Mouse (Mus musculus) heart, embryonic 14.5 days (tissue): Measurements from ENCODE around the gene Gipc3. TPM values are rescaled to one million over a fixed set of nuclear protein-coding genes. Genes with fewer than 3 reads are reported as not detected.

Experiments
- ATAC-seq: fragments of 200-750 bp; cut with Nextera tagmentation; 2 replicates; pipeline ENCODE4 v1.8.0; 2017; ENCODE audit warnings: low read depth, moderate TSS enrichment; ENCODE audit not compliant: insufficient number of reproducible peaks, insufficient read depth, low FRiP score
- H3K27ac ChIP-seq, 2 experiments: fragments of 200-500 bp in 1 of 2; fragments of 300-500 bp in 1 of 2; sonication (generic) in 1 of 2; replicated peaks in 1 of 2; 2 replicates each; pipeline ENCODE4 v1.5.1; 2012 to 2014; ENCODE audit warnings: low read depth in 2 of 2, low read length in 2 of 2, control low read depth in 1 of 2, mild to moderate bottlenecking in 1 of 2, mixed read lengths in 1 of 2; ENCODE audit not compliant: control insufficient read depth in 1 of 2, insufficient read depth in 1 of 2
- H3K27me3 ChIP-seq: fragments of 300-500 bp; sonication (generic); 2 replicates; pipeline ENCODE4 v1.6.1; 2014; ENCODE audit warnings: mild to moderate bottlenecking, low read length, control low read depth; ENCODE audit not compliant: control insufficient read depth, insufficient read depth
- H3K36me3 ChIP-seq: fragments of 300-500 bp; sonication (generic); 2 replicates; pipeline ENCODE4 v1.6.1; 2014; ENCODE audit warnings: mild to moderate bottlenecking, control low read depth, low read length, mixed read lengths; ENCODE audit not compliant: control insufficient read depth, insufficient read depth
- H3K4me1 ChIP-seq, 2 experiments: fragments of 200-500 bp in 1 of 2; fragments of 300-500 bp in 1 of 2; sonication (generic) in 1 of 2; 2 replicates each; pipeline ENCODE4 v1.6.1; 2012 to 2014; ENCODE audit warnings: low read length in 2 of 2, control low read depth in 1 of 2, mixed read lengths in 1 of 2; ENCODE audit not compliant: control insufficient read depth in 2 of 2, insufficient read depth in 2 of 2
- H3K4me2 ChIP-seq: fragments of 300-500 bp; sonication (generic); 2 replicates; pipeline ENCODE4 v1.6.1; 2014; ENCODE audit warnings: mild to moderate bottlenecking, low read length
- H3K4me3 ChIP-seq, 2 experiments: fragments of 200-500 bp in 1 of 2; fragments of 300-500 bp in 1 of 2; sonication (generic) in 1 of 2; 2 replicates each; pipeline ENCODE4 v1.5.1; 2012 to 2014; ENCODE audit warnings: low read length in 2 of 2, mild to moderate bottlenecking in 2 of 2, control low read depth in 1 of 2, low read depth in 1 of 2, moderate library complexity in 1 of 2; ENCODE audit not compliant: control insufficient read depth in 1 of 2, insufficient read depth in 1 of 2
- H3K9ac ChIP-seq: fragments of 300-500 bp; sonication (generic); 2 replicates; pipeline ENCODE4 v1.6.1; 2014; ENCODE audit warnings: mild to moderate bottlenecking, low read length
- H3K9me3 ChIP-seq: fragments of 300-500 bp; sonication (generic); 2 replicates; pipeline ENCODE4 v1.6.1; 2016; ENCODE audit warnings: low read length, control low read depth; ENCODE audit not compliant: control insufficient read depth
- WGBS: fragments of 180-500 bp; shearing (Covaris S2); extraction: QIAGEN DNeasy Blood & Tissue Kit; methylation state at CpG from one replicate; pipeline ENCODE4 v1.1.7; 2014; 5-methylcytosine and 5-hydroxymethylcytosine counted together
- polyA plus RNA-seq: library from polyadenylated mRNA; unstranded; fragments of >200 nt; fragmentation: Nextera tagmentation; extraction: Ambion mirVana; gene quantifications from 2 replicates; pipeline ENCODE4 v1.2.1, GENCODE M21; 2014

Gipc3 gene
- polyA plus RNA-seq, 1 experiment from 2014 or later: 0.11 TPM

DNA sequence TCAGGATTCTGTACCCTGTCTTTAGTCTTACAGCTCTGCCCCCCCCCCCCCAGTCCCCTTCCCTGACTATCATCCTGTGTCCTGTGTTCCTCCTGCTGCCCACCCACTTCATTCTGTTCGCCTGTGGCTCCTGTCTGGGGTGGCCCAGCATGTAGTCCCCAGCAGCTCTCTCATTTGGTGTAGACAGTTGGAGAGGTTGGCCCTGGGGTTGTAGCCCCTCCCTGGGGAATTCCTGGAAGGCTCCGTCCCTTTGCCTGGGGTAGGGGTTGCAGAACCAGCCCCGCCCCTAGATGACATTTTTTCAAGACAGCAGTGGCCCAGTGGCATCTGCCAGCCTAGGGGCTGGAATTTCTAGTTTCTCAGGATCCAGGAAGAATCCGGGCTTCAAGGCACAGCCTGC, 15.1 kb upstream of the Gipc3 start:
- Histone ChIP-seq H3K27ac (peak overlapping the region in 1 of 2 experiments; percentile 63; a peak in 2 of 4 replicates), H3K27me3 (no peaks in the 10 kb centered on the region), H3K9ac (peak overlapping the region; percentile 92), H3K36me3 (peaks cover 22% of the 10 kb centered on the region), H3K4me1 (peaks cover 17 to 55% of the 10 kb centered on the region in 2 experiments), H3K4me2 (peak overlapping the region; percentile 98), H3K9me3 (no peaks in the 10 kb centered on the region), H3K4me3 (peak overlapping the region; percentile 87 to 92)
- ATAC-seq: no peak
- WGBS: 14% methylated on average over 4 of the region's 4 CpGs

DNA sequence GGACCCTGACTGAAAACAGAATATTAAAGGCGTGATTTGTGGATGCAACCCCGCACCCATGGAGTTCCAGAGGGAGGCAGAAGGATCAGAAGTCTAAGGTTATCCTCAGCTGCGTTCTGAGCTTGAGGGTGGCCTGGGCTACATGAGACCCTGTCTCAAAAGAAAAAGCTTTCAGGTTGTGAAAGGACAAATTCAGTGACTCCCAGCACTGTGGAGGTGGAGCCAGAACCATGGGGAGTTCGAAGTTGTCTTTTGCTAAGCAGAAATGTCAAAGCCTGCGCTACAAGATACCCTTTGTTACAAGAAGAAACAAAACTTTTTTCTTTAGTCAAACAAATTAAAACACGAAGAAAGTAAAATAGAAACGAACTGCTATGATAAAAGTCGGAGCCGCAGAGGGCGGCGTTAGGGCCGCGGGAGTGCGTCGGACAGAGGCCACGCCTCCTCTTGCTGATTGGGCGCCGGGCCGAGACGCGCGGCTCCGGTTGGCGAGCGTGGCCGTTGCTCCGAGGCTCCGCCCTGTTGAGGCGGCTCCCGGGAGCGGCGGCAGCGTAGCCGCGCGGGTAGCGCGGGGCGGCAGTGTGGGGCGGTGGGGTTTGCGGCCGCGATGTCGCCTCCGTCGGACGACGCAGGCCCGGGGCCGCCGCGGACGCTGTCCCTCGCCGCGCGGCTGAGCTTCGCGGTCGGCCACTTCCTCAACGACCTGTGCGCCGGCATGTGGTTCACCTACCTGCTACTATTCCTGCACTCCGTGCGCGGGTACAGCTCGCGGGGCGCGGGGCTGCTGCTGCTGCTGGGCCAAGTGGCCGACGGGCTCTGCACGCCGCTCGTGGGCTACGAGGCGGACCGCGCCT, 14.2 kb upstream of the Gipc3 start, which contains the start of gene Mfsd12:
Gene Mfsd12 (plus strand): TSS at position 501 of the 854 bp plus-strand sequence.
- Histone ChIP-seq H3K9me3 (no peaks in the 10 kb centered on the region), H3K36me3 (peaks cover 19% of the 10 kb centered on the region), H3K9ac (peak within 1 kb of the TSS; percentile 92), H3K27ac (peak within 1 kb of the TSS in 1 of 2 experiments; percentile 63; a peak in 3 of 4 replicates), H3K27me3 (no peaks in the 10 kb centered on the region), H3K4me3 (peak within 1 kb of the TSS; percentile 87 to 92), H3K4me1 (peaks cover 9 to 45% of the 10 kb centered on the region in 2 experiments), H3K4me2 (peak within 1 kb of the TSS; percentile 98)
- peak; percentile 82 for ATAC-seq
- WGBS: 2% methylated on average over 77 of the region's 79 CpGs

DNA sequence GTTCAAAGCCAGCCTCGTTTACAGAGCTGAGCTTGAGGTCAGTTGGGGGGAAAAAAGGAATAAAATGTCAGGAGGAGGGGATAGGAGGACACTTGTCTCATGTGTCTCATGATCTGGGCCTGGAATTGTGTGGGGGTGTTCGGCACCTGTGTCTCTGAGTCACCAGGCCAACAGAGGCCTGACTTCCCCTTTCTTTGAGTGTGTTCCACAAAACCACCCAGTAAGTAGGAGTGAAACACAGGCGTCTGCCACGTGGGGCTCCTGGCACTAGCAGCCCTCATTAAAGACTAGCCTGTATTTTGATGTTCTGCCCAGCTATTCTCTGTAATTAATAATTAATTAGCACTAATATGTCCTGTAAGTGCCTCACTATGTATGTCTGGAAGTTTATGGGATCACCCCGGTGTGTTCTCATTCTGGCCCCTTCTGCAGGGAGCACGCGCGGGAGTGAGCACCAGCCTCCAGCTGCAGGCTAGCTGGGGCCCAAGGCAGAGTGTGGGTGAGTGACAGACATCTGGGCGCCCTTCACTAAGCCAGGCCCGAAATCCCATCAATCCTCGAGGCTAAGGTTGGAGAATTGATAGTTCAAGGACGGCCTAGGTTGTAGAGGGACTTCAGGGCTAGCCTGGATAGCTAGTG, 13.4 kb upstream of the Gipc3 start:
- Histone ChIP-seq H3K4me3 (peak overlapping the region in 1 of 2 experiments; percentile 92; a peak in 1 of 4 replicates), H3K9ac (no peak overlapping the region), H3K4me2 (peak overlapping the region; percentile 98), H3K27me3 (no peaks in the 10 kb centered on the region), H3K36me3 (peaks cover 12% of the 10 kb centered on the region), H3K9me3 (no peaks in the 10 kb centered on the region), H3K4me1 (peaks cover 9 to 37% of the 10 kb centered on the region in 2 experiments), H3K27ac (no peak overlapping the region)
- ATAC-seq: no peak
- WGBS: 51% methylated on average over 12 of the region's 12 CpGs

DNA sequence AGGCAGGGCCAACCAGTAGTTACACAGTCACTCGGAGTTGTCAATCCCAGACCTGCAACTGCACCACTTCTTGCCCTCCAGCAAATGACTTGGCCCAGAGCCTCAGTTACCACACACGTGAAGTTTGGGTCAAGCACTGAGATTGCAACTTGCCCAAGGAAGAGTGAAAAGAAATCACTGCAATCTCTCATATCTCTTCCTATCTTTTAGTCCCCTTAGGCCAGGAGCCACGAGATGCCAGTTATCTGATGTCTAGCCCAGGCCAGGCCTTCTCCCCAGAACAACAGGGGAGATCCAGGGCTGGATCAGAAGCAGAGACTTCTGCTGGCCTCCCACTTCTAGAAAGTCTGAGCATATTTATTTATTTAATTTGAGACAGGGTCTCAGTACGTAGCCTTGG, 12.5 kb upstream of the Gipc3 start:
- H3K27ac ChIP-seq: no peak overlapping the region
- no peak overlapping the region for H3K4me2 ChIP-seq
- peaks cover 9 to 31% of the 10 kb centered on the region in 2 experiments for H3K4me1 ChIP-seq
- WGBS: 67% methylated on average over 4 of the region's 4 CpGs
- H3K36me3 ChIP-seq: peaks cover 6% of the 10 kb centered on the region; the same call in 1 of the 2 replicates
- no peak overlapping the region for H3K4me3 ChIP-seq
- no peak overlapping the region for H3K9ac ChIP-seq
- ATAC-seq: no peak
- no peaks in the 10 kb centered on the region for H3K9me3 ChIP-seq
- H3K27me3 ChIP-seq: no peaks in the 10 kb centered on the region

DNA sequence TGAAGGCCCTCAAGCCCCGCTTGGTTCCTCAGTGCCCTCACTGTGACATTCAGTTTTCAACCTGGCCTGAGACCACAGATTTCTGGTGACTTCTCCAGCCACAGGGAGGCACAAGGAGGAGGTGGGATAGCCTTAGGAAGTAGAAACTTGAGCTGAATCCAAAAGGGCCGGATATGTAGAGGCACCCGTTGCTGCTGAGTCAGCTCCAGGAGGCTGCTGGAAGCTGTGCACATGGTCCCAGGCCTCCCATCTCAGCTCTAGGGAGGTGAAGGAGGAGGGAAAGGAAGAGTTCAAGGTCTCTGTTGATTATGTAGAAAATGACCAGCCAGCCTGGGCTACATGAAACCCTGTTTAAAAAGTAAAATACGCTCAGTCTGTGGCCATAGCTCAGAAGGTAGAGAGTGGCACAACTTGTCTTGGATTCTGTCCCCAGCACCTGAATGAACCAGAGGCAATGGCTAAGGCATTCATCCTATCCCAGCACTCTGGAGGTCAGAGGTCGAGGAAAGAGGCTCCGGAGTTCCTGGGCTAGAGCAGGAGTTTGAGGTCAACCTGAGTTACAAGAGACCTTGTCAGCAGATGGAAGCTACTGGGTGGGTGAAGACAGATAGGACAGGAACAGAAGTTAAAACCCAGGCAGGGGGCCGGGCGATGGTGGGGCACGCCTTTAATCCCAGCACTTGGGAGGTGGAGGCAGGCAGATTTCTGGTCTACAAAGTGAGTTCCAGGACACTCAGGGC, 11.8 kb upstream of the Gipc3 start:
- Histone ChIP-seq H3K4me1 (peaks cover 9 to 25% of the 10 kb centered on the region in 2 experiments), H3K27me3 (no peaks in the 10 kb centered on the region), H3K4me3 (no peak overlapping the region), H3K9ac (0 out of 2 replicates have a peak overlapping the region, but pooled peaks have one; percentile 19), H3K9me3 (no peaks in the 10 kb centered on the region), H3K27ac (no peak overlapping the region), H3K4me2 (no peak overlapping the region), H3K36me3 (no peaks in the 10 kb centered on the region)
- 61% methylated on average over 9 of the region's 9 CpGs for WGBS
- ATAC-seq: no peak

DNA sequence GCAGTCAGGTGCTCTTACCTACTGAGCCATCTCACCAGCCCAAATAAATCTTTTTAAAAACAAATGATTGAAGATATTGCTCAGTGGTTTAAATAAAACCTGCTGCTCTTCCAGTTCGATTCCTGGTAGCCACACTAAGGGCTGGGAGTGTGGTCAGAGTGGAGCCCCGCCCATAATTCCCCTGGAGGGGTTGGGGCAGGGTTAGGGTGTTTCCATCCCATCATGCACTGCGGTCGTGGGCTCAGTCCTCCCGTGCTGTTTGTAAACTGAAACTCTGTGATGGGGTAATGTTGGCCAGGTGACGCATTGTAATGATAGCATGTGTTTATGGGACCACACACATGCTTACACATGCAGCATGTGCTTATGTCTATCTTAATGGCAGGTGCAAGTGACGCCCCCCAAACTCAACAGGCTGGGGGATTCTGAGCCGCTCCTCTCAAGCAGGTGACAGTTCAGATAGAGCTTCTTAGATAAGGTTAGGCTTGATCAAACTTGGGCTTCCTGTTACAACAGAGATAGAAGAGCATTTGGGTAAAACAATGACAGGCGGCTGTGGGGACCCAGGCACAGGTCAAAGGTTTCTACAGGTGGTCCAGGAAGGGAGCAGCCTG, 8.7 kb upstream of the Gipc3 start:
- Histone ChIP-seq H3K4me1 (peaks cover 14 to 31% of the 10 kb centered on the region in 2 experiments), H3K9me3 (no peaks in the 10 kb centered on the region), H3K27ac (no peak overlapping the region), H3K9ac (no peak overlapping the region), H3K4me3 (no peak overlapping the region), H3K27me3 (no peaks in the 10 kb centered on the region), H3K36me3 (peaks cover 19% of the 10 kb centered on the region), H3K4me2 (no peak overlapping the region)
- WGBS: 22% methylated on average over 9 of the region's 9 CpGs
- ATAC-seq: no peak
